Mouse (Mus musculus) small intestine, adult 2 months (tissue): Measurements from ENCODE around the gene Rhof.

Experiments used
- CTCF ChIP-seq: fragments of 200-500 bp; IDR thresholded peaks from 2 replicates; pipeline ENCODE4 v1.5.1; 2012; ENCODE audit warnings: low read depth, mild to moderate bottlenecking, control low read depth, inconsistent platforms, low read length, moderate library complexity, mixed read lengths; ENCODE audit not compliant: insufficient replicate concordance, insufficient read length; ENCODE audit errors: extremely low read depth
- POLR2A ChIP-seq: fragments of 200-500 bp; IDR thresholded peaks from 2 replicates; pipeline ENCODE4 v1.6.1; 2012; ENCODE audit warnings: low read depth, mild to moderate bottlenecking, control low read depth, inconsistent platforms, low read length, moderate library complexity

DNA sequence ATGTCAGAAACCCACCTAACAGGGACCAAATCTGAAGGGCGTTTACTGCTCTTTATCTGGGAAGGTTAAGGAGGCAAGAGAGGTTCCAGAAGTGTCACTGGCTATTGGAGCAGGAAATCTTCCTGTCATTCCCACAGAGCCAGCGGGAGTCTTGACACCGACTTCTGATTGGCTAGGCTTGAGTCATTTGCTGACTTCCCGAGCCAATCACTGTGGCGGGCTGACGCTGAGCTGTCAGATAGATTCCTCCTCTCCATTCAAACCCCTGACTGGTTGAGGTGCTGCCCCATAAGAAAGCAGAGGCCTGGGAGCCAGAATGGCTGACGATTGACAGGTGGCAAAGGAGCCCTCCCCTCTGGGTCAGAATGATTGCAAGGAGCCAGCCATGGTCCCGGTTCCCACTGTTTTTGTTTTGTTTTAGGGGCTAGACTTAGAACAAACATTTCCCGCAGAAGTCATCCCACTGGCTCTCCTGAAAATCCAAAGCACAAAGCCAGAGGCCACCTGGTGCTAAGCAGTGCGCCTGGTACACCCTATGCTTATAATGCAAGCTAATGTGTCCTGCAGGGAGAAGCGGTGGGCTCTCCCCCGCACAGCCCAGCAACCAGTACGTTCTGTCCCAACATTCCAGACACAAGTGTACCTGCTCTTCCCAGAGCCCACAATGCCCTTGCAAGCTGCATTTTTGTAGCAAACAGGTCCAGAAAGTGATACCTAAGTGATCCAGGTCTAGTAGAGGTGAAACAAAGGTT lies 22.9 kb downstream of the Rhof start:
- TF ChIP-seq POLR2A, result no peak
- TF ChIP-seq CTCF, result no peak
